Mouse (Mus musculus): ENCODE measurements around the gene Fli1. TPM values are rescaled to one million over a fixed set of nuclear protein-coding genes. Genes with fewer than 3 reads are reported as not detected.

The Fli1 gene
- total and polyA plus RNA-seq, 2 experiments from 2014 or later: 6.8 to 7.0 TPM

DNA sequence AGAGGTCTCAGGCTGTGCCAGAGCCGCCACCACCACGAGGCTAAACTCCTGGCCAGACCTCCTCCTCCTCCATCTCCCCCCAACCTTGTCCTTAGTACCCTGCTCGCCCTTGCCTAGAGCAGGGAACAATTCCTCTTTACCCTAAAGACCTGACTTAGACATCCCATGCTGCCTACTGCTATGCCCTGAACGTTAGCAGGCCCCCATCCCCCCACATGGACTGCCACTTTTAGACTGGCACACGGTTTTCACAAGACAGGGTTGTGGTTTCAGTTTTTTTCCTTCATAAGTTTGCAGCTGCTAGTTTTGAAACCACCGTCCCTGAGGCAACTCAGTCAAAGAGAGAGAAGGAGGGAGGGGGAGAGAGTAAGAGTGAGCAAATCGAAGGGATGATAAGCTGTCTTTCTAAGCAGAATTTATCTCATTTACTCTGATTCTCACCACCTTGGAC is 32.9 kb downstream of the Fli1 start:
- H3K4me3 ChIP-seq (ENCODE audit: low read depth, low read length): no peak overlapping the region
- H3K27me3 ChIP-seq (ENCODE audit: insufficient read depth, low read length): no peaks in the 10 kb centered on the region
- H3K9ac ChIP-seq: no peak overlapping the region
- DNase-seq: no peak
- no peaks in the 10 kb centered on the region for H3K9me3 ChIP-seq (ENCODE audit: low read length)
- no peaks in the 10 kb centered on the region for H3K4me1 ChIP-seq (ENCODE audit: insufficient read depth)
- H3K36me3 ChIP-seq (ENCODE audit: insufficient read depth): no peaks in the 10 kb centered on the region
- H3K4me2 ChIP-seq (ENCODE audit: low read depth): no peak overlapping the region
- no peak overlapping the region for H3K27ac ChIP-seq (ENCODE audit: low read depth, low read length)
- no peak for TF ChIP-seq CTCF (IDR thresholded peaks at IDR 0.05; ENCODE audit: low read depth)
- no peak for ATAC-seq
- 67% methylated on average over 7 of the region's 7 CpGs for WGBS

DNA sequence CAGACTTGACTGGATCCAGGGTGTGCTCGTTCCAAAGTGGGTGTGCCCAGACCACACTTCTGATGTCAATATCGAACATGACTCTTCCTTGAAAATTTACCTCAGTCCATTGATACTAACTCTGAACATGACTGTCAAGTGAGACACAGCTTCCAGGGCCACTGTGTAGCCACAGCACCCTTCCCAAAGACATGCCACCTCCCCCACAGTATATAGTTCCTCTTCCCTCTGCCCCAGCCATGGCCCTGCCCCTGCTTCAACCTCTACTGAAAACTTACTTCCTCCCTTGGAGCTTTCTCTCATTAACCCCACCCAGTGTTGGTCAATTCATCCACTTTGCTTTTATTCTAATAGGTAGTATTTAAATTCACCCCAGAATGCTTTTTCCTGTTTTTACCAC is 34.0 kb downstream of the Fli1 start:
- Histone ChIP-seq H3K9me3 (ENCODE audit: low read length) (no peaks in the 10 kb centered on the region), H3K36me3 (ENCODE audit: insufficient read depth) (no peaks in the 10 kb centered on the region), H3K27ac (ENCODE audit: low read depth, low read length) (no peak overlapping the region), H3K9ac (no peak overlapping the region), H3K27me3 (ENCODE audit: insufficient read depth, low read length) (no peaks in the 10 kb centered on the region), H3K4me3 (ENCODE audit: low read depth, low read length) (no peak overlapping the region), H3K4me1 (ENCODE audit: insufficient read depth) (no peaks in the 10 kb centered on the region), H3K4me2 (ENCODE audit: low read depth) (no peak overlapping the region)
- DNase-seq (no peak), ATAC-seq (no peak)
- 87% methylated on average over 2 of the region's 2 CpGs for WGBS
- TF ChIP-seq CTCF (IDR thresholded peaks at IDR 0.05; ENCODE audit: low read depth): no peak

DNA sequence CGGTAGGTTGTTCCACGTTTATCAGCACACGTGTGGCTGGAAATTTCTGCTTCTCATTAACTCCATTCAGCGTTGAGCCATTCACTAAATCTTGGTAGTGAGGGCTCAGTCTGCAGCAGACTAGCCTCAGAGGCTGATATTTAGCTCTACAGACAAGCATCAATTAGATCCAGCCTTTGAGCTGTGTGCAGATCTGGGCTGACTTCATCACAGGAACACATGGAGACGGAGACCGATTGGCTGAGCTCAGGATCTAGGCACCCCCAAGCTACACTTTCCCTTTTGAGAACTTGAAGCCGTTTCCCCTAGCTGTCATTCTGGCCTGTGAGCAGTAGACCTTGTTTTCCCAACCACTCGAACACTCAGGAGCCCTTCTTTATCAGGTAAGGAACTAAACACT is 34.5 kb downstream of the Fli1 start:
- H3K36me3 ChIP-seq (ENCODE audit: insufficient read depth): no peaks in the 10 kb centered on the region
- H3K27me3 ChIP-seq (ENCODE audit: insufficient read depth, low read length): no peaks in the 10 kb centered on the region
- DNase-seq (no peak), ATAC-seq (no peak)
- no peaks in the 10 kb centered on the region for H3K4me1 ChIP-seq (ENCODE audit: insufficient read depth)
- H3K27ac ChIP-seq (ENCODE audit: low read depth, low read length): no peak overlapping the region
- 75% methylated on average over 8 of the region's 8 CpGs for WGBS
- no peak for TF ChIP-seq CTCF (IDR thresholded peaks at IDR 0.05; ENCODE audit: low read depth)
- no peak overlapping the region for H3K4me2 ChIP-seq (ENCODE audit: low read depth)
- no peaks in the 10 kb centered on the region for H3K9me3 ChIP-seq (ENCODE audit: low read length)
- no peak overlapping the region for H3K9ac ChIP-seq
- H3K4me3 ChIP-seq (ENCODE audit: low read depth, low read length): no peak overlapping the region

DNA sequence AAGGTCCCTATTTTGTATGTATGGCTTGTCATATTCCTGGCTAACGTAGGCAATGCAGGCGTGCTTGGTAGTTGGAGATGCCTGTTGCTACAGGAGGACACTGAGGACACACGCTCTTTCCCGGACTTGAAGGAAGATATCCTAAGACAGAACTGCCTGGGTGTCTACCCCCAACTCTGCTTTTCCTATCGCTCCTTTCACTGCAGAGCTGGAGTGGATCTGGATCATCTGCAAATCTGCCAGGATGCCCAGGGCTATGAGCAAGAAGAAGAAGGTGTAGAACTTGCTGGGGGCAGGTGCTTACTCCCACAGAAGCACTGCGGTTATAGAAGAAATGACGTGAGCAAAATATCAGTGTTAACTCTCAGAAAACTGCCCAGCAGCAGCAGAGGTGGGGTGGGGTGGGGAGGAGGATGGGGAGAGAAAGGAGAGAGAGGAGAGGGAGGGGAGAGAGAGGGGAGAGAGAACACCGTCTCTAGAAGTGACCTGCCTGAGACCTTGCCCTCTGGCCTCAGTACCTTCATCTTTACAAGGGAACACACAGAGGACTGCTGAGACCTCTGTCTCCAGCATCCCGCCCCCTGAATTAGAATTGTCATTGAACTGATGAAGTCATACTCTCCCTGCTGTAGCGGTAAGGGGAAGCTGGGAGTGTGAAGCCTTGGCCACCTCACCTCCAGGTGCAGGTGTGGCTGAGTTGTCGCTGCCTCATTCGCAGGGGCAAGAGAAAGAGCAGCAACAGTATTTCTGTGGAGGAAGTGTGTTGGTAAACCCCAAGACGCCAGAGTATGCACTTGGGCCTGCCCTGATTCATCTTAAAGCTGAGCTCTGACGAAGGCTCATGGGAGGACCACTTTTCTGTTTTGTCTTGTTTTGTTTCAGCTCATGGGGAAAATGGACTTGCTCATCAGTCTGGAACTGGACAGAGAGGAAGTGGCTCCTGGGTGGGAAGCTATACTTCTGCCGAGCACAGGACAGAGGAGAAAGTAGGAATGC is 35.5 kb downstream of the Fli1 start:
- H3K27ac ChIP-seq (ENCODE audit: low read depth, low read length): no peak overlapping the region
- no peak overlapping the region for H3K9ac ChIP-seq
- 80% methylated on average over 15 of the region's 15 CpGs for WGBS
- no peaks in the 10 kb centered on the region for H3K27me3 ChIP-seq (ENCODE audit: insufficient read depth, low read length)
- DNase-seq (no peak), ATAC-seq (no peak)
- H3K4me1 ChIP-seq (ENCODE audit: insufficient read depth): no peaks in the 10 kb centered on the region
- H3K36me3 ChIP-seq (ENCODE audit: insufficient read depth): no peaks in the 10 kb centered on the region
- no peak overlapping the region for H3K4me3 ChIP-seq (ENCODE audit: low read depth, low read length)
- no peak for TF ChIP-seq CTCF (IDR thresholded peaks at IDR 0.05; ENCODE audit: low read depth)
- H3K4me2 ChIP-seq (ENCODE audit: low read depth): no peak overlapping the region
- H3K9me3 ChIP-seq (ENCODE audit: low read length): no peaks in the 10 kb centered on the region

DNA sequence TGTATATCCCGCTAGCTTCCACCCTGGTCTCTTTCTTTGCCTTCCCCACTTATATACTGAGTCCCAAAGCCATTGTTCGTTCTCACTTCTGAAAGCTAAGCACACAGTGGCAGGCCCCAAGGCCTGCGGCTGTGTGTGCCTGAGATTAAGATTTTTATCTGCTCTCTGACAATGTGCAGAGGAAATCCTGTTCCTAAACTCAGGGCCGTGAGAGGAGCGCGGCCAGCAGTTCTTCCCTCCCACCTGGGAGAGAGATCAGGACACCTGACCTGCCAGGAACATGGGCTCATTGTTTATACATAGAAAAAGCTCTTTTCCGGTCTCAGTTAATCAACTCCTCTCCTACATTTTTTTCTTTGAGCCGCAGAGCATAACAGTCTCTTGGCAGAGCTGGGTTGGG is 36.5 kb downstream of the Fli1 start:
- Histone ChIP-seq H3K4me3 (ENCODE audit: low read depth, low read length) (no peak overlapping the region), H3K4me2 (ENCODE audit: low read depth) (no peak overlapping the region), H3K27me3 (ENCODE audit: insufficient read depth, low read length) (no peaks in the 10 kb centered on the region), H3K9me3 (ENCODE audit: low read length) (no peaks in the 10 kb centered on the region), H3K4me1 (ENCODE audit: insufficient read depth) (no peaks in the 10 kb centered on the region), H3K36me3 (ENCODE audit: insufficient read depth) (no peaks in the 10 kb centered on the region), H3K27ac (ENCODE audit: low read depth, low read length) (no peak overlapping the region), H3K9ac (no peak overlapping the region)
- no peak for DNase-seq
- ATAC-seq: no peak
- 62% methylated on average over 8 of the region's 8 CpGs for WGBS
- TF ChIP-seq CTCF (IDR thresholded peaks at IDR 0.05; ENCODE audit: low read depth): no peak

DNA sequence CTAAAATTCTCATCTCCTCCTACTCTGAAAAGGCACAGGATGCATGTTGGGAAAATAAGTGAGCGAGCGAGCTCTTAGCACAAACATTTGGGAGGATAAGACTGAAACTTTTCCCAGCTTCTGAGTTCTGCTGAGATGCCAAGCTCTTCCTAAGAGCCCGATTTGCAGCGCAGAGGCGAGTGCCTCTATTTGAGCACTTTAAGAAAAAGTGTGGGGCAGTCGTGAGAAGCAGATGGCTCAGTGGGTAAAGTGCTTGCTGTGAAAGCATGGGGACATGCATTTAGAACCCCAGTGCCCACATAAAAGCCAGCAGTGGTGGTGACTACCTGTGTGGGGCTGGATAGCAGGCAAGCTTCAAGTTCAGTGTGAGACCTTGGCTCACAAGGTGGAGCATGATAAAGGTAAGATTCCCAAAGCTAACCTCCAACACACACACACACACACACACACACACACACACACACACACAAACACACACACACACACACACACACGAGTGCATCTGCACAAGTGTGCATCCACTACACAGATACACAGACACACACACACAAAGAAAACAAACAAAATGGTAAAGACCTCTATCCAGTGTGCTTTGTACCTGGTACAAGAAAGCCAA is 37.1 kb downstream of the Fli1 start:
- Histone ChIP-seq H3K4me3 (ENCODE audit: low read depth, low read length) (no peak overlapping the region), H3K36me3 (ENCODE audit: insufficient read depth) (no peaks in the 10 kb centered on the region), H3K27me3 (ENCODE audit: insufficient read depth, low read length) (no peaks in the 10 kb centered on the region), H3K4me1 (ENCODE audit: insufficient read depth) (no peaks in the 10 kb centered on the region), H3K9ac (no peak overlapping the region), H3K27ac (ENCODE audit: low read depth, low read length) (no peak overlapping the region), H3K9me3 (ENCODE audit: low read length) (no peaks in the 10 kb centered on the region), H3K4me2 (ENCODE audit: low read depth) (no peak overlapping the region)
- TF ChIP-seq CTCF (IDR thresholded peaks at IDR 0.05; ENCODE audit: low read depth): no peak
- no peak for DNase-seq
- 83% methylated on average over 7 of the region's 7 CpGs for WGBS
- ATAC-seq: no peak

DNA sequence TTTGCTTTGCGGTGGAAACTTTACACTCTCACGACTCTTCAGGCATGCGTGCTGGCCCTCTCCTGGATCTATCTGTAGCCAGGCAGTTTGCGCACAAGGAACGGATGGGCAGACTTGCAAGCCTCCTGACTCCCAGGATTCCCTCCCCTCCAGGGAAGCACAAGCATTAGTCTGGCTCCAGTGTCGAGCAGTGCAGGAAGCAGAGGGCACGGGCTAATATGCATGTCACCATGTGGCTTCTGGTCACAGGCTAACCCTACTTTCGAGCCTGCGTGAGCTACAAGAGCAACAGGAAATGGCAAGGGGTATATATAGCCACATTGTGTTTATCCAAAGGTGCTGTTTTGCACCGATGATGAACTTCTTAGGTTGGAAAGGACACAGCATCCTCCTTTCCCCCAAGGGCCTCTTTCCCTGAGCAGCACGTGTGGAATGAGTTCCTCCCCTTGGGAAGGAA is 38.6 kb downstream of the Fli1 start:
- no peak overlapping the region for H3K4me3 ChIP-seq (ENCODE audit: low read depth, low read length)
- DNase-seq: no peak
- no peaks in the 10 kb centered on the region for H3K9me3 ChIP-seq (ENCODE audit: low read length)
- no peak overlapping the region for H3K9ac ChIP-seq
- H3K27me3 ChIP-seq (ENCODE audit: insufficient read depth, low read length): no peaks in the 10 kb centered on the region
- no peak for TF ChIP-seq CTCF (IDR thresholded peaks at IDR 0.05; ENCODE audit: low read depth)
- no peak for ATAC-seq
- WGBS: 81% methylated on average over 11 of the region's 11 CpGs
- no peaks in the 10 kb centered on the region for H3K36me3 ChIP-seq (ENCODE audit: insufficient read depth)
- no peak overlapping the region for H3K27ac ChIP-seq (ENCODE audit: low read depth, low read length)
- H3K4me2 ChIP-seq (ENCODE audit: low read depth): no peak overlapping the region
- no peaks in the 10 kb centered on the region for H3K4me1 ChIP-seq (ENCODE audit: insufficient read depth)
